Comparison of ENCODE assay signal across 8 mouse cellular contexts in genomic region chr7:28179741-28180377, GRCm38 (mm10). TPM values are rescaled to one million over a fixed set of nuclear protein-coding genes. Genes with fewer than 3 reads are reported as not detected.
DNase-seq lines count a peak whose midpoint lies in the region; ATAC-seq lines count a peak whose summit lies in the region.

No protein-coding gene starts in this region.

- no peaks in the 10 kb centered on the region; the same call in 1 of the 2 replicates for H3K4me1 ChIP-seq in hindbrain, embryonic 11.5 days (replicated peaks; ENCODE audit: control insufficient read depth, insufficient read depth, low read length)

- peaks cover 32% of the 10 kb centered on the region for H3K36me3 ChIP-seq in hindbrain, embryonic 11.5 days (ENCODE audit: control insufficient read depth, insufficient read depth, low read length)

- peak overlapping the region; percentile 56 for H3K4me2 ChIP-seq in hindbrain, embryonic 11.5 days (replicated peaks; ENCODE audit: low read depth, low read length)

- peak; percentile 96 for ATAC-seq in hindbrain, embryonic 11.5 days (ENCODE audit: low FRiP score)

- peak; percentile 97 for DNase-seq in Muller cell, postnatal 12 days (ENCODE audit: inconsistent ontology term)
- peak; percentile 96 for DNase-seq in cerebellum, adult 9-11 months
- peak; percentile 90 to 93 for DNase-seq in frontal cortex, adult 2 months (ENCODE audit: extremely low spot score in 1 of 2, low spot score in 1 of 2)
- DNase-seq in hindbrain, embryonic 11.5 days (ENCODE audit: low spot score) = peak; percentile 95
- DNase-seq in layer of hippocampus, postnatal 10 days (ENCODE audit: low spot score in 2 of 2) = peak; percentile 90 to 94
- peak; percentile 97 for DNase-seq in lung, postnatal 10 days
- peak; percentile 92 for DNase-seq in ovary, postnatal 36 days (ENCODE audit: low spot score)
- DNase-seq in thymus, postnatal 25 days = peak; percentile 92

- 0% methylated on average over 46 of the region's 56 CpGs for WGBS in hindbrain, embryonic 11.5 days

- peak overlapping the region; percentile 96 for H3K27ac ChIP-seq in hindbrain, embryonic 11.5 days (ENCODE audit: low read depth, low read length)

- peak overlapping the region; percentile 97 for H3K4me3 ChIP-seq in hindbrain, embryonic 11.5 days (ENCODE audit: low read depth, low read length)

- H3K27me3 ChIP-seq in hindbrain, embryonic 11.5 days (ENCODE audit: control insufficient read depth, insufficient read depth, low read length) = no peaks in the 10 kb centered on the region

- H3K9me3 ChIP-seq in hindbrain, embryonic 11.5 days (ENCODE audit: control insufficient read depth, low read length) = no peaks in the 10 kb centered on the region

- H3K9ac ChIP-seq in hindbrain, embryonic 11.5 days (ENCODE audit: low read depth, low read length) = peak overlapping the region; percentile 98

RNA-seq across cellular contexts. Expression of gene Dyrk1b, which starts 0.6 kb away (rescaled TPM):
- 34.0 and 36.2 TPM in 2 replicates for polyA plus RNA-seq in frontal cortex, adult 2 months (2012; rRNA removed)
- polyA plus RNA-seq in hindbrain, embryonic 11.5 days (2014; fragmentation: Nextera tagmentation; extraction: Ambion mirVana) = 18.1 and 23.5 TPM in 2 replicates
- total RNA-seq in layer of hippocampus, postnatal 10 days (2021) = 10 to 100 TPM; 31.6 to 35.6 TPM

RNA-seq across cellular contexts. Expression of gene Fbl, which starts 10.3 kb away (rescaled TPM):
- 90.7 and 99.6 TPM in 2 replicates for polyA plus RNA-seq in frontal cortex, adult 2 months (2012; rRNA removed)
- polyA plus RNA-seq in hindbrain, embryonic 11.5 days (2014; fragmentation: Nextera tagmentation; extraction: Ambion mirVana) = 38.3 and 45.9 TPM in 2 replicates
- total RNA-seq in layer of hippocampus, postnatal 10 days (2021) = 10 to 100 TPM; 69.3 to 77.2 TPM

RNA-seq across cellular contexts. Expression of gene 9530053A07Rik, which starts 50.6 kb away (rescaled TPM):
- polyA plus RNA-seq in frontal cortex, adult 2 months (2012; rRNA removed) = 0.02 TPM in 1 of 2 replicates, not detected in the other
- 0.05 and 0.07 TPM in 2 replicates for polyA plus RNA-seq in hindbrain, embryonic 11.5 days (2014; fragmentation: Nextera tagmentation; extraction: Ambion mirVana)
- total RNA-seq in layer of hippocampus, postnatal 10 days (2021) = under 1 TPM; 0.04 to 0.09 TPM

Comparison
In these comparisons a context has a peak if more than half of its experiments do, and no peak if none do; other contexts are left out.
1. Peak in every context shown above with its lines: DNase-seq, ATAC-seq, H3K4me3 ChIP-seq and H3K27ac ChIP-seq.